Mouse (Mus musculus): ENCODE data around the gene Zbtb18.
A peak's percentile ranks its signal among the peaks of the same experiment; 100 is the strongest.

DNA sequence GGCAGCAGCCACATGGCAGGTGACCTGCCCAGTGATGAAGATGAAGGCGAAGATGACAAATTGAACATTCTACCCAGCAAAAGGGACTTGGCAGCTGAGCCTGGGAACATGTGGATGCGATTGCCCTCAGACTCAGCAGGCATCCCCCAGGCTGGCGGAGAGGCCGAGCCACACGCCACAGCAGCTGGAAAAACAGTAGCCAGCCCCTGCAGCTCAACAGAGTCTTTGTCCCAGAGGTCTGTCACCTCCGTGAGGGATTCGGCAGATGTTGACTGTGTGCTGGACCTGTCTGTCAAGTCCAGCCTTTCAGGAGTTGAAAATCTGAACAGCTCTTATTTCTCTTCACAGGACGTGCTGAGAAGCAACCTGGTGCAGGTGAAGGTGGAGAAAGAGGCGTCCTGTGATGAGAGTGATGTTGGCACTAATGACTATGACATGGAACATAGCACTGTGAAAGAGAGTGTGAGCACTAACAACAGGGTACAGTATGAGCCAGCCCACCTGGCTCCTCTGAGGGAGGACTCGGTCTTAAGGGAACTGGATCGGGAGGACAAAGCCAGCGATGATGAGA lies 5.5 kb downstream of the Zbtb18 start:
- TF ChIP-seq POLR2A (IDR thresholded peaks at IDR 0.05; ENCODE audit: insufficient read length, low read depth), result no peak
- TF ChIP-seq CEBPB (IDR thresholded peaks at IDR 0.05; ENCODE audit: insufficient read depth, poor library complexity, severe bottlenecking), result no peak
- peak in 1 of 3 experiments; percentile 44 for TF ChIP-seq MYOG (IDR thresholded peaks at IDR 0.05; ENCODE audit: control insufficient read depth in 1 of 3, insufficient read depth in 1 of 3, insufficient read length in 2 of 3, low read depth in 2 of 3)
- no peak for TF ChIP-seq TCF12 (IDR thresholded peaks at IDR 0.05; ENCODE audit: insufficient read depth, poor library complexity, severe bottlenecking)
- no peak for TF ChIP-seq POLR2AphosphoS2 (IDR thresholded peaks at IDR 0.05; ENCODE audit: insufficient read length, low read depth)
- TF ChIP-seq MAX (IDR thresholded peaks at IDR 0.05; ENCODE audit: low read depth), result no peak
- TF ChIP-seq SRF (IDR thresholded peaks at IDR 0.05; ENCODE audit: control insufficient read depth, insufficient read length, low read depth), result no peak
